Comparison of ENCODE assay signal across 8 mouse cellular contexts in genomic region chr8:129263211-129263927, GRCm38 (mm10). TPM values are rescaled to one million over a fixed set of nuclear protein-coding genes. Genes with fewer than 3 reads are reported as not detected.
DNase-seq lines count a peak whose midpoint lies in the region; ATAC-seq lines count a peak whose summit lies in the region.
"Not testable (repeated sequence)": the region's sequence is repeated elsewhere in the genome, so short reads cannot be mapped to it uniquely, and the experiment has no call there.

No protein-coding gene starts in this region.

- peak overlapping the region; percentile 72 for H3K4me2 ChIP-seq in hindbrain, embryonic 12.5 days (replicated peaks)

- H3K27ac ChIP-seq in hindbrain, embryonic 12.5 days, result peak overlapping the region; percentile 57

- peak; percentile 80 for DNase-seq in NIH3T3 (ENCODE audit: low read depth)
- DNase-seq in cerebellum, postnatal 10 days, result peak; percentile 83 to 84
- peak; percentile 72 to 81 for DNase-seq in frontal cortex, postnatal 10 days (ENCODE audit: low spot score in 2 of 2)
- peak; percentile 84 to 87 for DNase-seq in layer of hippocampus, postnatal 14 days (ENCODE audit: low spot score in 2 of 2)
- DNase-seq in lung, postnatal 10 days, result peak; percentile 83
- peak; percentile 46 for DNase-seq in ovary, postnatal 14 days (ENCODE audit: low spot score)
- DNase-seq in thymus, postnatal 14 days, result peak; percentile 81

- not testable (repeated sequence) for H3K36me3 ChIP-seq in hindbrain, embryonic 12.5 days

- H3K4me1 ChIP-seq in hindbrain, embryonic 12.5 days, result not testable (repeated sequence)

- ATAC-seq in hindbrain, embryonic 12.5 days (ENCODE audit: low FRiP score), result peak; percentile 99

- H3K4me3 ChIP-seq in hindbrain, embryonic 12.5 days, result peak overlapping the region; percentile 52

- H3K9ac ChIP-seq in hindbrain, embryonic 12.5 days, result peak overlapping the region; percentile 58

- WGBS in hindbrain, embryonic 12.5 days, result under 1% methylated on average over 24 of the region's 24 CpGs

- H3K27me3 ChIP-seq in hindbrain, embryonic 12.5 days, result not testable (repeated sequence)

- H3K9me3 ChIP-seq in hindbrain, embryonic 12.5 days (replicated peaks), result peaks cover 13% of the 10 kb centered on the region

RNA-seq across cellular contexts. Expression of gene 2610044O15Rik8, which starts 29.2 kb away (rescaled TPM):
- polyA plus RNA-seq in hindbrain, embryonic 12.5 days (2016; fragmentation: Nextera tagmentation; extraction: Ambion mirVana), result 21.6 and 27.4 TPM in 2 replicates
- total RNA-seq in layer of hippocampus, postnatal 14 days (2021), result 10 to 100 TPM; 21.2 to 22.3 TPM

Comparison
In these comparisons a context has a peak if more than half of its experiments do, and no peak if none do; other contexts are left out.
1. Peak in every context shown above with its lines: DNase-seq, ATAC-seq, H3K4me3 ChIP-seq and H3K27ac ChIP-seq.